Mouse (Mus musculus) adrenal gland, postnatal 14 days (tissue): ENCODE data around the gene Lpar3. TPM values are rescaled to one million over a fixed set of nuclear protein-coding genes. Genes with fewer than 3 reads are reported as not detected.

Experiments
- DNase-seq: peaks from one replicate; pipeline ENCODE4 v3.0.0; 2021; ENCODE audit warnings: mixed read lengths
- long read RNA-seq, 2 experiments: library from polyadenylated mRNA; stranded (forward); transcript quantifications; one replicate each; pipeline ENCODE4 v2.0.0; 2021
- total RNA-seq: library from RNA; stranded (reverse); gene quantifications from 2 replicates; pipeline ENCODE4 v1.2.3, GENCODE M21; 2021

Lpar3 gene
- 0.30 and 0.41 TPM in 2 replicates for total RNA-seq
- long read RNA-seq, experiment 1: 0 reads
- long read RNA-seq, experiment 2: 0 reads

- DNase-seq: peak; percentile 85
Measured at GRCm38 (mm10) chr3:146220776-146221486, at the start of gene Lpar3. Gene Lpar3, plus strand, starts transcription at chr3:146220963.

DNA sequence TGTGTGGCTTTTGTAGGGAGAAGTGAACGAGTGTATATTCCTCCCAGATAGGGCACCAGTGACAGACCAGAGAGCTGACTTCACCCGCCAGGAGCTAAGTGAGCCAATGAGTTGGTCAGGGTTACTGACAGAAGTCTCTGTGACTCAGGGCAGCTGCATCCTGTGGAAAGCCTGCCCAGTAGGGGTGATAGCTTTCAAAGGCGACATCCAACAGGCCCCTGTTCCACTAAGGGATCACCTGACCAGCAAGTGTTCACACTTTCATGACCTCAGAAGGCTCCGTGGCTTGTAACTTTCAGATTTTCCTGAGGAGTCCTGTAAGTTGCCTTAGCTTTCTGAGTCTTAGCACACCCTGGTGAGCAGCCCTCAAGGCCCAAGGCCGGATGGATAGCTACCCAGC is 47.7 kb upstream of the Lpar3 start:
- DNase-seq: no peak

- DNase-seq: no peak
Measured at GRCm38 (mm10) chr3:146174215-146174614, 46.5 kb upstream of the Lpar3 start.

DNA sequence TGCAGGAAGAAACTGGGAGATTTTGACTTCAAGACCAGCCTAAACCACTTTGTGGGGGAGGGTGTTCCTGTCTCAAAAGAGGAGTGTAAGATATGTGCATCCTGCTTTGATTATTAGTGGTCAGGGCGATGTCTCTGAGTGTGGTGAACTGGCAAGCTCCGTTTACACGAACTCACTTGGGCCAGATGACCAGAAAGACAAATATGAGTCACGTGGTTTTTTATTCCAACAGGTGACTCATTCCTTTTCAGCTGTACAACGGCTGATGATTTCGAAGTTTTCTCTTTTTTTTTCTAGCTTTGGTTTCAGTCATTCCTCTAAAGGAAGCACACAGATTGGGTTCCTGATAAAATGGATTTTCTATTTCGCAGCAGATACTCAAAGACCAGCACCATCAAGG is 43.5 kb upstream of the Lpar3 start:
- no peak for DNase-seq

GRCm38 (mm10) chr3:146177748-146178582 is 42.8 kb upstream of the Lpar3 start:
- DNase-seq: peak; percentile 85

DNA sequence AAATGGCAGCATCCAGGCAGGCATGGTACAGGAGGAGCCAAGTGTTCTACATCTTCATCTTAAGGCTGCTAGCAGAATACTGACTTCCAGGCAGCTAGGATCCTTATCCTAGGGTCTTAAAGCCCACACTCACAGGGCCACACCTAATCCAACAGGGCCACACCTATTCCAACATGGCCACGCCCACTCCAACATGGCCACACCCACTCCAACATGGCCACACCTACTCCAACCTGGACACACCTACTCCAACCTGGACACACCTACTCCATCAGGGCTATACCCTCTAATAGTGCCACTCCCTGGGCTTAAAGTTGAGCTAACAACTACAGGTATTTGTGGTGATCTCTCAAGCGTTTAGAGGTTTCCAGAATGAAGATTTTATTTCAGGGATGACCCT is 40.4 kb upstream of the Lpar3 start:
- no peak for DNase-seq

GRCm38 (mm10) chr3:146180986-146181385 is 39.8 kb upstream of the Lpar3 start:
- peak; percentile 82 for DNase-seq

- peak; percentile 81 for DNase-seq
Measured at GRCm38 (mm10) chr3:146184992-146185657, 35.6 kb upstream of the Lpar3 start.

DNA sequence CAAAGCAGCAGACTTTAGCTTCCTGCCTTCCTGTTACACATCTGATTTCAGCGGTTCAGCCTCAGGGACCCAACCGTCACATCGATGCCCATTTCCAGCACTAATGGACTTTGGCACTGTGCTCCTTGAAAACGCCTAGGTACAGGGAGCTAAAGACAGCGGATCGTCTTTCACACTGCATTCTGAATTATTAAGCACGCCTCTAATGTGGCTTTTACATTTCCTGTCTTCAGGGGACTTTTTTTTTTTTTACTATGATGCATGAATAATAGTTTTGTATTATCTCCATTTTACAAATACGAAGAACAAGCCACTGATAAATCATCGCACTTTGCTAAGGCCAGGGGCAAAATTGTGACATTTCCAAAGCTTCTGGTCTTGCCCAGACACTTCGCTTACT is 34.7 kb upstream of the Lpar3 start:
- no peak for DNase-seq

DNA sequence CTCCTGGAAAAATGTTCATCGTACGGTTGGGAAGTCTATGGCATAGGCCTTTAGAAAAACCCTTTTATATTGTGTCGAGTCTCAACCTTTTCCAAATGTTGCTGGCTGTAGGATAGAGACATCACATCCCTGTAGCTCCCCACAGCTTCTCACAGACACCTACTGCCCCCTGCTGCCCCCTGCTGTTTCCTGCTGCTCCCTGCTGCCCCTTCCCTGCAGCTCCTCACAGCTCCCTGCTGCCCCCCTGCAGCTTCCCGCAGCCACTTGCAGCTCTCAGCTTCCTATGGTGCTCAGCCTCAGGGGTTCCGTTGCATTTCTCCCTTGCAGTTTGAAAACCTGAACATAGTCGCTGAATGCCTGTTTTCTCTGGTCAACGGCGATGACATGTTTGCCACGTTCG is 30.8 kb upstream of the Lpar3 start:
- no peak for DNase-seq

- no peak for DNase-seq
Measured at GRCm38 (mm10) chr3:146192507-146192906, 28.3 kb upstream of the Lpar3 start.

GRCm38 (mm10) chr3:146195153-146195552 is 25.6 kb upstream of the Lpar3 start:
- DNase-seq: no peak

GRCm38 (mm10) chr3:146196301-146196700 is 24.5 kb upstream of the Lpar3 start:
- no peak for DNase-seq

DNA sequence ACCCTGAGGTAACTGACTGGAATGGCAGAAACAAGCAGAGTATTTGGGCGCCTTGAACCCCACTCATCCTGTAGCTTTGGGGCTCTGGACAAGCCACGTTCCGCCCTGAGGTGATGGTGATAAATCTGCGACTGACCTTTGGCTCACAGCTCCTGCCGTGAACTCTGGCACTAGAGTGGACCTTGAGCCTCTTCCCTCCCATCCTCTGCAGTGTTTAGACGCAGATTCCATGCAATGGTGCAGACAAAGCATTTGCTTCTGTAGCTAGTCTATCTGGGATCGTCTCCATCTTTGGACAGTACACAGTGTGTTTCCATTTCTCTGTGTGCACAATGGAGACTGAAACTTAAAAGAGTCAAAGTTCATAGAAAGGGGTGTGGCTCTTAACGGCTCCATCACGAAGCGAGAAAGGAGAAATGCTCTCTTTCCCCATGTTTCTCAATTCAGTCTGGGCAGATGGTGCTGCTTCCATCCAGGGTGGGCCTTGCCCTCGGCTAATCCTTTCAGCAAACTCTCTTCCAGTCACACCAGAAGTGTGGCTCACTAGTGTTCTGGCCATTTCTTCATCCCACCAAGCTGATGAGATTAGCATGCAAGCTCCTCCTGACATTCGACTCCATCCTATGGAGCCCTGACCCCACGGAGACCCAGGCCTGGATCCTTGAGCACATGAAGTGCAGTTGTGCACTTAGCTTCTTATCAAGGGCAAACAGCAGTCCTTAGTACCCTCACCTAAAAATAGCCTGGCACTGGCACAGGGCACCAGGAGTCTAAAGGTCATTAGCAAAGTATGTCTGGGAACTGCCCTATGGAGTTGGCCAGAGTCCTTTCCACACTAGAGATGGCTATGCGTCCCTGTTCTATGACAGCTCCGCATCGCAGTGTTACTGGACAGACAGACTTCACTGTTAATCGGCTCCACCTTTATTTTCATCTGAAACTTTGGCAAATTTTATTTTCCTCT is 23.7 kb upstream of the Lpar3 start:
- no peak for DNase-seq

GRCm38 (mm10) chr3:146197785-146198184 is 23.0 kb upstream of the Lpar3 start:
- no peak for DNase-seq

DNA sequence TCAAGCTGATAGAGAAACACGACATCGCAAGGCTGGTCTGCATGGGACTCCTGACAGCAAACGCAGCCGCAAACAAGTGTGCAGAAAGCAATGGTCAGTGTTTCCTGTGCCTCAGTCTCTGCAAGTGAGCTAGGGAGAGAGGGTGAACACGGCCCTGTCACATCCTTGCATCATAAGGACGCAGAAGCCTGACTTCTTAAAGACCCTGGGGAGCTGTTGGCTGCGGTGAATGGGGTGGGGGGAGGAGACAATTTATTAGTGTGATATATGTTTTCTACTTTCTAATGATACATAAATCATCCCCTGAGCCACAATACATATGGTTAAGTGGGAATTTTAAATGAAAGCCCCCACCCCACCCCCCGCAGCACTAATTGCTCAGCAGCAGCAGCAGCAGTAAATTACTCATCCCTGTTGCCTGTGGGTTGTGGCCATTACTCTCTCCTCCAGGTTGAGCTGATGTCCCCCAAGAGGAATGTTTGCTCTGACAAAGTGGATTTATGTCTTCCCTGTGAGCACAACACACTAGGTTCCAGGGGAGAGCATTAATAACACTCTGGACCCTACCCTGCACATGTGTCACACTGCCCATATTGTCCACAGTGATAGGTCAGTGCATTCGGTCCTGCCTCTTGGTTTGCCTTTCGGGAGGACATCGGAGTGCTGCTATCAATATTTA is 21.8 kb upstream of the Lpar3 start:
- no peak for DNase-seq

DNA sequence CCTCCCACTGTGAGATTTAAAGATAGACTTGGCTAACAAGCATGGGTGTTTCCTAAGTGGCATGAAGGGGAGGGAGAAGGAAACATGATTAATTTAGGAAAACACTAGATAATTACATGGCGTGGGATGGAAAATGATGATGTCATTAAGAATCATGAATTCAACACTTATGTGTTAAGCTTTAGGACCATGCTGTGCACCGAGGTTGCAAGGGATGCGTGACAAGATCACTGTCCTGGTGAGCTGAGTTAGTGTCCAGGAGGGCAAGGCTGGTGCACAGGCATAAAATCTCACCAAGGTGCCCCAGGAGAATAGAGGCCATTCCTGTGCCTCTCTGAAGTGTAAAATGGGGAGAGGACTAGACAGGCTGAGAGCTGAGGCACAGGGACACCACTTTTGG is 21.3 kb upstream of the Lpar3 start:
- no peak for DNase-seq

- DNase-seq: no peak
Measured at GRCm38 (mm10) chr3:146204375-146204774, 16.4 kb upstream of the Lpar3 start.

DNA sequence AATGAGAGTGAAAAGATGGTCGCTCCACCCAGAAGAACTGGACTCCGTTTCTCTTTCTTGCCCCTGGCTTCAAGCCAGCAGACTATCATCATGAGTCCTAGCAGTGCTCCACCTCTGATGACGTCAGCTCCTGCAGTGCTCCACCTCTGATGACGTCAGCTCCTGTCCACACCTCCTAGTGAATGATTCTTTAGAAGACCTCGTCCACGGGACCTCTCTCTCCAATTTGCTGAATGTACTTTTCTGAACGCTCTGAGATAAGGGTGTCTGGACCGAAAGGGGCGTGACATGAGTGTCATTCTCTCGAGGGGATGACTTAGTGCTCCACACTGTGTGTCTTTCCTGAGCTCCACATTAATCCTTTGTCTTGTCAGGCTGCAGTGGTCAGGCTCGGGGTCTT is 15.5 kb upstream of the Lpar3 start:
- no peak for DNase-seq

GRCm38 (mm10) chr3:146206635-146207034 is 14.1 kb upstream of the Lpar3 start:
- DNase-seq: no peak

- no peak for DNase-seq
Measured at GRCm38 (mm10) chr3:146207440-146207839, 13.3 kb upstream of the Lpar3 start.
